Mouse (Mus musculus) forebrain, embryonic 14.5 days (tissue): Measurements from ENCODE around the gene Rtl10. TPM values are rescaled to one million over a fixed set of nuclear protein-coding genes. Genes with fewer than 3 reads are reported as not detected.

Source experiments
- ATAC-seq: fragments of 200-750 bp; cut with Nextera tagmentation; 2 replicates; pipeline ENCODE4 v1.8.0; 2017; ENCODE audit warnings: mild to moderate bottlenecking, moderate library complexity
- DNase-seq: peaks from one replicate; pipeline ENCODE4 v3.0.0-alpha.2; 2015; ENCODE audit warnings: low spot score
- H3K27ac ChIP-seq: fragments of 300-500 bp; sonication (generic); 2 replicates; pipeline ENCODE4 v1.5.1; 2014; ENCODE audit warnings: low read depth, mild to moderate bottlenecking, control low read depth, low read length, moderate library complexity
- H3K27me3 ChIP-seq: fragments of 300-500 bp; sonication (generic); replicated peaks from 2 replicates; pipeline ENCODE4 v1.6.1; 2014; ENCODE audit warnings: low read length, control low read depth, mixed read lengths; ENCODE audit not compliant: control insufficient read depth, insufficient read depth
- H3K36me3 ChIP-seq: fragments of 300-500 bp; sonication (generic); 2 replicates; pipeline ENCODE4 v1.6.1; 2014; ENCODE audit warnings: low read length, control low read depth; ENCODE audit not compliant: control insufficient read depth, insufficient read depth
- H3K4me1 ChIP-seq: fragments of 300-500 bp; sonication (generic); 2 replicates; pipeline ENCODE4 v1.6.1; 2014; ENCODE audit warnings: antibody characterized with exemption, low read length, control low read depth; ENCODE audit not compliant: control insufficient read depth, insufficient read depth
- H3K4me2 ChIP-seq: fragments of 300-500 bp; sonication (generic); 2 replicates; pipeline ENCODE4 v1.6.1; 2014; ENCODE audit warnings: mild to moderate bottlenecking, control low read depth, low read length
- H3K4me3 ChIP-seq: fragments of 300-500 bp; sonication (generic); 2 replicates; pipeline ENCODE4 v1.5.1; 2014; ENCODE audit warnings: low read depth, low read length, control low read depth
- H3K9ac ChIP-seq: fragments of 300-500 bp; sonication (generic); 2 replicates; pipeline ENCODE4 v1.6.1; 2014; ENCODE audit warnings: mild to moderate bottlenecking, low read length, control low read depth, moderate library complexity
- H3K9me3 ChIP-seq: fragments of 300-500 bp; sonication (generic); replicated peaks from 2 replicates; pipeline ENCODE4 v1.6.1; 2016; ENCODE audit warnings: low read length, control low read depth, mixed read lengths; ENCODE audit not compliant: control insufficient read depth
- WGBS: fragments of 180-500 bp; shearing (Covaris S2); extraction: QIAGEN DNeasy Blood & Tissue Kit; methylation state at CpG from one replicate; pipeline ENCODE4 v1.1.7; 2014; 5-methylcytosine and 5-hydroxymethylcytosine counted together
- polyA plus RNA-seq: library from polyadenylated mRNA; unstranded; fragments of >200 nt; fragmentation: Nextera tagmentation; extraction: Ambion mirVana; gene quantifications from 2 replicates; pipeline ENCODE4 v1.2.1, GENCODE M21; 2014

Gene Rtl10
- polyA plus RNA-seq, 1 experiment from 2014 or later: 3.0 TPM

DNA sequence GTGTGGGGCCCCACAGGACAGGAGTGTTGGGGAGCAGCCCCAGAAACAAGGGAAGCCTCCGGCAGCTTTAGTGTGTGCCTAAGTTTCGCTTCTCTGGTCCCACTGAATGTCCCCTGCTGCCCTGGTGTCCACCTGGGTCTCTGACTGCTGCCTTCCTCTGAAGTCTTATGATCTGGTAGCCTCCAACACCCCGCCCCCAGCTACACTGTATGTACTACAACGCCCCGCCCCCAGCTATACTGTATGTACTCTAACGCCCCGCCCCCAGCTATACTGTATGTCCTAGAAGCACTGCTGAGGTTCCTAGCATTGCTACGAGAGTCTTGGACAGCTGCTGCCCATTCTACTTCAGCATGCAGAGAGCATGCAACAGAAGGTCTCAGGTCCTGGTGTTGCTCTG is 25.7 kb upstream of the Rtl10 start:
- H3K4me1 ChIP-seq: no peaks in the 10 kb centered on the region
- no peaks in the 10 kb centered on the region for H3K9me3 ChIP-seq
- no peak overlapping the region for H3K9ac ChIP-seq
- DNase-seq (no peak), ATAC-seq (no peak)
- no peak overlapping the region for H3K4me3 ChIP-seq
- no peak overlapping the region for H3K4me2 ChIP-seq
- no peaks in the 10 kb centered on the region for H3K27me3 ChIP-seq
- peaks cover 4% of the 10 kb centered on the region for H3K36me3 ChIP-seq
- no peak overlapping the region for H3K27ac ChIP-seq
- WGBS: 93% methylated on average over 8 of the region's 8 CpGs

DNA sequence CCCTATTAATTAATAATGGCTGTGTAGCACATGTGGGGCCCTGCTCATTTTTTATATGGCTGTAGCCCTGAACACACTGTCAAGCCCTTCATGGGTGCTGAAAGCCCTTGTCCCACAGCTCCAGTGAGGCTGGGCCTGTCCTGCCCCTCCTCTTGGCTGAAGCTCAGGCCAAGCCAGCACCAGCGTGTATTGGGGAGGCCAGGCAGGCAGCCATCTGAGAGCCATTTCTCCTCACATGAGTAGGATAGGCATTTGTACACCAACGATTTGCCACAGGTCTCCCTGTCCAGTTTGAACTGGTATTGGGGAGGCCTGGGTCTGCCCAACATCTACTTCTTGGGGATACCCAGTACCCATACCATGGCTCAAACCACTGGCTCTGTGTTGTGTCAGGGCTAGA is 24.7 kb upstream of the Rtl10 start:
- WGBS: 85% methylated on average over 2 of the region's 2 CpGs
- DNase-seq (no peak), ATAC-seq (no peak)

DNA sequence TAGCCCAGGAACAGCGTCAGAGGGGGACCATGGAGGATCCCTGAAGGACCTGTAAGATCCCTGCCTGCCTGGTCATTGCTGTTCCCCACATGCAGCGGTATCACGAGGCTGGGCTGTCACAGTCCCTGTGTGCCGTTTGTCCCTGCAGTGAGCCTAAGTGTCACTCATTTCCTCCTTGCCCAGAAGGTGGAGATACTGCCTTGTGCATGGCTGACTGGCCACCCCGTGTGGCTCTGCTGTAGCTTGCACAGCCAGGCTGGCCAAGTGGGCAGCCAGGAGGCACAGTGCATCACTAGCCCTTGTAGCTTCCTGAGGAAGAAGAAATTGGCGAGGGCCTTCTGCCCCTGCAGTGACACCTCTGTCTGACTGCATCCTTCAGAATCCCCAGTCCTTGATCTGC is 20.7 kb upstream of the Rtl10 start:
- Histone ChIP-seq H3K36me3 (no peaks in the 10 kb centered on the region), H3K9me3 (no peaks in the 10 kb centered on the region), H3K27ac (no peak overlapping the region), H3K4me2 (no peak overlapping the region), H3K4me3 (no peak overlapping the region), H3K9ac (no peak overlapping the region), H3K27me3 (no peaks in the 10 kb centered on the region), H3K4me1 (0 out of 2 replicates have a peak, but pooled peaks cover 2% of the 10 kb centered on the region)
- ATAC-seq (no peak), DNase-seq (no peak)
- WGBS: 67% methylated on average over 6 of the region's 6 CpGs

More for the DNA sequence above, 24.7 kb upstream of the Rtl10 start:
- no peak overlapping the region for H3K9ac ChIP-seq
- H3K27me3 ChIP-seq: no peaks in the 10 kb centered on the region
- no peaks in the 10 kb centered on the region for H3K4me1 ChIP-seq
- H3K27ac ChIP-seq: no peak overlapping the region
- no peak overlapping the region for H3K4me2 ChIP-seq
- H3K4me3 ChIP-seq: no peak overlapping the region
- no peaks in the 10 kb centered on the region for H3K9me3 ChIP-seq
- no peaks in the 10 kb centered on the region for H3K36me3 ChIP-seq

DNA sequence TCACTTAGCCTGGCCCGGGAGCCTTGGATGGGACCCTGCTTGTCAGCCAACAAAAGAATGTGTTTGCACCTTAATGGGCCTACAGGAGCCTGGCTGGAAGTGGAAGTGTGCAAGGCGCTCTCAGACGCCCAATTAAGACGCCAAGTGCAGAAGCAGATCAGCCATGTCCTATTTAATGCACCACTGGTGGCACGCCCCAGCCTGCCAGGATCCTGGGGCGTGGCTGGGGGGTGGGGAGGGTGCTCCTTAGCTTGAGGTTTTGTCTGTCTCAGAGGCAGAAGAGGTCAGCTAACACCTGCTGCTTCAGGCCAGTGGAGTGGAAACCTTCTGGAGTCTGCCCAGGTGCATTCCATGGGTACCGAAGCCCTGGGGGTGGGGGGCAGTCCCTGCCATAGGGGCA is 19.0 kb upstream of the Rtl10 start:
- H3K4me2 ChIP-seq: no peak overlapping the region

DNA sequence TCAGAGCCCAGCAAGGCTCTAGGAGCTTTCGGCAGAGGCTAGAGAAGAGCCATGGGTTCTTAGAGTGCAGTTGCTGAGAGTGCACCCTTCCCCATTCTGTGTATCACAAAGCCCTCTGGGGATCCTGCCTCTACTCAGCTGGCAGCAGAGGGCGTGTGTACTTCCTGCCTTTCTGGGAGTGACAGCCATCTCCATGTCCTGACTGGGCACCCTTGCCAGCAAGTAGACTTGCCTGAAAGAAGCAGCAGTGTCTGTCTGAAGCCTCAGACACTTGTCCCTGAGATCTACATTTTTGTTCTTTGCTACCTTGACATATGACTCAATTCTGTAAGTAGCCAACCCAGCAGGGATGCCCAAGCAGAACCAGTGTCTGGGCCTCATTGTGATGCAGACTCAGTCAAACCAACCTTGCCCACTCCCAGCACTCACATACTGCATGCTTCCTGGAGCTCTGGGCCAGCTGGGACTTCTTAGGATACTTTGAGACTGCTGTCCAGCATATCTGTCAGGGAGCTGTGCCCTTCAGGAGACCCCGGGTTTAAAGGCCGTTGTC is 17.7 kb upstream of the Rtl10 start:
- Histone ChIP-seq H3K27ac (no peak overlapping the region), H3K4me2 (no peak overlapping the region), H3K4me1 (peaks cover 11% of the 10 kb centered on the region; the same call in 1 of the 2 replicates), H3K27me3 (no peaks in the 10 kb centered on the region), H3K4me3 (no peak overlapping the region), H3K9me3 (no peaks in the 10 kb centered on the region), H3K36me3 (no peaks in the 10 kb centered on the region), H3K9ac (no peak overlapping the region)
- WGBS: 66% methylated on average over 4 of the region's 4 CpGs
- DNase-seq (no peak), ATAC-seq (no peak)

More for the DNA sequence above, 19.0 kb upstream of the Rtl10 start:
- no peaks in the 10 kb centered on the region for H3K27me3 ChIP-seq
- ATAC-seq (no peak), DNase-seq (no peak)
- no peak overlapping the region for H3K4me3 ChIP-seq
- no peak overlapping the region for H3K27ac ChIP-seq
- H3K9ac ChIP-seq: no peak overlapping the region
- no peaks in the 10 kb centered on the region for H3K36me3 ChIP-seq
- peaks cover 9% of the 10 kb centered on the region; the same call in 1 of the 2 replicates for H3K4me1 ChIP-seq
- 19% methylated on average over 7 of the region's 7 CpGs for WGBS
- no peaks in the 10 kb centered on the region for H3K9me3 ChIP-seq

DNA sequence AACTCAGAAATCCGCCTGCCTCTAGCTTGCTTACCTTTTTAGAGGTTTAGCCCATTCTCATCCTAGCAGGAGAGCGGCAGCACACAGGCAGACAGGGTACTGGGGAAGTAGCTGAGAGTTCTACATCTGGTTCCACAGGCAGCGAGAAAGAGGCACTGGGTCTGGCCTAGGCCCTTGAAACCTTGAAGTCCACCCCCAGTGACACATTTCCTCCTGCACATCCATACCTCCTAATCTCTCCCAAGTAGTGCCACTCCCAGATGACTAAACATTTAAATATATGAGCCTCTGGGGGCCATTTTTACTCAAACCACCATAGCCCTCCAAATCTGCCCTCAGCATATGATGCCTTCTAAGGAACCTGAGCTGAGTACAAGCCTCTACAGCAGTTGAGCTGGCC is 16.3 kb upstream of the Rtl10 start:
- H3K4me1 ChIP-seq: peaks cover 11% of the 10 kb centered on the region; the same call in 1 of the 2 replicates
- no peak overlapping the region for H3K4me2 ChIP-seq
- no peak for ATAC-seq
- H3K9ac ChIP-seq: no peak overlapping the region
- H3K27me3 ChIP-seq: no peaks in the 10 kb centered on the region
- no peak overlapping the region for H3K4me3 ChIP-seq
- H3K27ac ChIP-seq: no peak overlapping the region
- no peak for DNase-seq
- H3K36me3 ChIP-seq: no peaks in the 10 kb centered on the region
- no peaks in the 10 kb centered on the region for H3K9me3 ChIP-seq
- 92% methylated on average over 3 of the region's 3 CpGs for WGBS

DNA sequence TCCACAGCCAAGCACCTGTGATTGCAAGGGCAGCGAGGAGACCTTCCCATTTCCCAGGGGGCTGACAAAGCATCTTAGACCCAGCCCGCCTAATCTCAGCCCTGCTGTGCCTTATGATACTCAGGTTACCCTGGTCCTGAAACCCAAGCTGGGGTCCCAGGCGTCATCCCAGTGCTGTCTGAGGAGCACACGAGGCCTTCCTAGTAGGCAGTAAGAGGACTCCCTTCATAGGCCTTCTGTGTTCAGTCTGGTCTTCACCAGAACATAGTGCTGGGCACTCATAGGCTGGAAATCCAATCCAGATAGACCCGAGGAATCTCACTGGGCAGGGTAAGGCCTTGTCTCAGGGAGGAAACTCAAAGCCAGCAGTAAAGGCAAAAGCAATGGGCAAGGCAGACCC is 14.9 kb upstream of the Rtl10 start:
- H3K9ac ChIP-seq: no peak overlapping the region
- no peak overlapping the region for H3K4me2 ChIP-seq
- ATAC-seq (no peak), DNase-seq (no peak)
- H3K4me1 ChIP-seq: peaks cover 11% of the 10 kb centered on the region; the same call in 1 of the 2 replicates
- WGBS: 69% methylated on average over 5 of the region's 5 CpGs
- H3K9me3 ChIP-seq: no peaks in the 10 kb centered on the region
- H3K27me3 ChIP-seq: no peaks in the 10 kb centered on the region
- no peak overlapping the region for H3K27ac ChIP-seq
- H3K36me3 ChIP-seq: no peaks in the 10 kb centered on the region
- no peak overlapping the region for H3K4me3 ChIP-seq

DNA sequence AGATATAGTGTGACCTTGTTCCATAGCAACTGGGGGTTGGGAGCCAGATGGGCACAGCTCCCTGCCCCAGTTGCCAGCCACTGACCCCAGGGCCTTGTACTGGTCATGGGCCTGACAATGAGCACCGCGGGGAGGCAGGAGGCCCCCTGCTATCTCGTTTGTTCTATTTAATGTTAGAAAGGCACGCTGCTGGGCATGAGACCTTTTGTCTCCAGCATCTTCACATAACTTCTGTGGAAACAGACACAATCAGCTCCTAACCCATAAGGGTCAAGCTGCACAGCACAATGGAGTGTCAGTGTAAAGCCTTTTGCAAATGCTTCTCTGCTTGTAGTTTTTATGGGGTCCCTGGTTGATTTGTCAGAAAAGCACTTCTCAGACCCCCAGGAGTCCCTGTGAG is 14.3 kb upstream of the Rtl10 start:
- Histone ChIP-seq H3K4me3 (no peak overlapping the region), H3K27me3 (no peaks in the 10 kb centered on the region), H3K36me3 (no peaks in the 10 kb centered on the region), H3K9ac (no peak overlapping the region), H3K9me3 (no peaks in the 10 kb centered on the region), H3K4me2 (no peak overlapping the region), H3K4me1 (peaks cover 11% of the 10 kb centered on the region; the same call in 1 of the 2 replicates), H3K27ac (no peak overlapping the region; the same call in 1 of the 2 replicates)
- 18% methylated on average over 4 of the region's 4 CpGs for WGBS
- ATAC-seq: no peak
- no peak for DNase-seq

DNA sequence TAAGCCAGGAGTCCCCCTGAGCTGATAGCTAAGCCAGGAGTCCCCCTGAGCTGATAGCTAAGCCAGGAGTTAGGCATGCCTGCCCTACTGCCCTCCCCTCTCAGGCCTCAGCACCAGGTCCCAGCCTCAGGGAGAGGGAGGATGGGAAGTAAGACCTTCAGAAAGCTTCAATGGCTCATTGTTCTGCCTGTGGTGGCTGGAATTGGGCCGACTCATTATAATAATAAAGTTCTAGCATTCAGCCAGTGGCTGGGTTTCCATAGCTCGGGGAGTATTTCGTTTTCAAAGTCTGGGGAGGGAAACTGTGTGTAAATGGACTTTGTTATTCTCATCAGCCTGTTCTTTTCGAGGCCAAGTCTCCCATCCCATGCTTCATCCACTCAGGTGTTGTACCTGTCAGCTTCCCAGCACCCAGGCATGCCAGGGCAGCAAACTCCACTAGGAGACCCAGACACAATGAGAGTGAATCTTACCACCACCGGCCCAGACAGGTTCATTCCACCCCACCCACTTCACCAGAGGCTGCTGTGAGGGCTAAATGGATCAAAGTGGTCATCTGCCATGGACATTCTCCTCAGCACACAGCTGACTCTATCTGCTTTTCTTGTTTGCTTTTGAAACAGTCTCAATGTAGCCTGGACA is 13.8 kb upstream of the Rtl10 start:
- WGBS: 11% methylated on average over 5 of the region's 5 CpGs
- DNase-seq: peak; percentile 53
- Histone ChIP-seq H3K4me2 (no peak overlapping the region), H3K9ac (no peak overlapping the region), H3K4me3 (no peak overlapping the region), H3K4me1 (peaks cover 9% of the 10 kb centered on the region; the same call in 1 of the 2 replicates), H3K27me3 (no peaks in the 10 kb centered on the region), H3K27ac (no peak overlapping the region), H3K9me3 (no peaks in the 10 kb centered on the region), H3K36me3 (no peaks in the 10 kb centered on the region)
- peak; percentile 48; the same call in 1 of the 2 replicates for ATAC-seq
